Mouse (Mus musculus): ENCODE data around the gene Lta. TPM values are rescaled to one million over a fixed set of nuclear protein-coding genes. Genes with fewer than 3 reads are reported as not detected.

Lta gene
- not detected for total RNA-seq (2023)

GRCm38 (mm10) chr17:35204494-35205379 is at the start of gene Lta:
TSS of gene Lta (minus strand) at chr17:35205351.

GRCm38 (mm10) chr17:35241305-35242014 is 36.3 kb upstream of the Lta start, which contains the start of gene Ddx39b:
TSS of gene Ddx39b (plus strand) at chr17:35241746.

GRCm38 (mm10) chr17:35235614-35236389 is 30.7 kb upstream of the Lta start, which contains the start of gene Nfkbil1:
TSS of gene Nfkbil1 (minus strand) at chr17:35235792.

GRCm38 (mm10) chr17:35233114-35233980 is 28.2 kb upstream of the Lta start, which contains the start of gene Atp6v1g2:
TSS of gene Atp6v1g2 (plus strand) at chr17:35233660.

GRCm38 (mm10) chr17:35220156-35220952 is 15.2 kb upstream of the Lta start, which contains the start of gene Gm16181:
TSS of gene Gm16181 (plus strand) at chr17:35220834.

GRCm38 (mm10) chr17:35201787-35202186 is 3.4 kb downstream of the Lta start, which contains the start of gene Tnf:
TSS of gene Tnf (minus strand) at chr17:35202007.

GRCm38 (mm10) chr17:35193881-35194843 is 11.0 kb downstream of the Lta start, which contains the start of gene Ltb:
TSS of gene Ltb (plus strand) at chr17:35194439.

GRCm38 (mm10) chr17:35187959-35188610 is 17.1 kb downstream of the Lta start, which contains the start of gene Lst1:
TSS of gene Lst1 (minus strand) at chr17:35188439.

GRCm38 (mm10) chr17:35175968-35176367 is 29.2 kb downstream of the Lta start, which contains the start of gene Aif1:
TSS of gene Aif1 (minus strand) at chr17:35176068.

GRCm38 (mm10) chr17:35164568-35165450 is 40.3 kb downstream of the Lta start, which contains the start of gene Prrc2a:
TSS of gene Prrc2a (minus strand) at chr17:35164897.

Other genes with a start within 250 kb of the Lta start
- gene Hspa1b, start 246.1 kb downstream of the Lta start, total RNA-seq (2023): 100 to 1,000 TPM in 1 of 2 experiments, 10 to 100 TPM in 1; 58.3 to 134 TPM
- gene Gm20481, start 235.4 kb downstream of the Lta start, total RNA-seq (2023): not detected
- 100 to 1,000 TPM in 1 of 2 experiments, 10 to 100 TPM in 1; 86.4 to 244 TPM for gene Hspa1a, start 233.2 kb downstream of the Lta start, total RNA-seq (2023)
- under 1 TPM in 1 of 2 experiments, not detected in 1; 0.20 TPM for gene Hspa1l, start 232.6 kb downstream of the Lta start, total RNA-seq (2023)
- gene Lsm2, start 223.5 kb downstream of the Lta start, total RNA-seq (2023): 10 to 100 TPM; 41.4 to 45.7 TPM
- 10 to 100 TPM; 61.7 to 68.3 TPM for gene Vars, start 204.4 kb downstream of the Lta start, total RNA-seq (2023)
- under 1 TPM in 1 of 2 experiments, not detected in 1; 0.15 TPM for gene Vwa7, start 188.8 kb downstream of the Lta start, total RNA-seq (2023)
- gene Sapcd1, start 177.3 kb downstream of the Lta start, total RNA-seq (2023): 1 to 10 TPM; 1.3 to 2.1 TPM
- 10 to 100 TPM; 11.5 to 12.5 TPM for gene Msh5, start 158.6 kb downstream of the Lta start, total RNA-seq (2023)
- gene Clic1, start 155.4 kb downstream of the Lta start, total RNA-seq (2023): 100 to 1,000 TPM; 262 to 285 TPM
- gene Ddah2, start 146.3 kb downstream of the Lta start, total RNA-seq (2023): 1 to 10 TPM; 2.5 to 3.1 TPM
- gene Ly6g6c, start 140.0 kb downstream of the Lta start, total RNA-seq (2023): 1 to 10 TPM in 1 of 2 experiments, not detected in 1; 1.0 TPM
- gene Mpig6b, start 139.2 kb downstream of the Lta start, total RNA-seq (2023): under 1 TPM in 1 of 2 experiments, not detected in 1; 0.26 TPM
- gene Ly6g6e, start 128.4 kb downstream of the Lta start, total RNA-seq (2023): not detected
- not detected for gene Ly6g6d, start 127.3 kb downstream of the Lta start, total RNA-seq (2023)
- gene Ly6g6f, start 119.7 kb downstream of the Lta start, total RNA-seq (2023): under 1 TPM in 1 of 2 experiments, not detected in 1; 0.35 TPM
- 10 to 100 TPM; 50.2 to 58.4 TPM for gene Abhd16a, start 116.1 kb downstream of the Lta start, total RNA-seq (2023)
- gene Ly6g5c, start 97.1 kb downstream of the Lta start, total RNA-seq (2023): not detected
- gene Ly6g5b, start 89.9 kb downstream of the Lta start, total RNA-seq (2023): 10 to 100 TPM; 13.5 to 16.4 TPM
- 10 to 100 TPM; 20.2 to 26.5 TPM for gene Gpank1, start 83.9 kb downstream of the Lta start, total RNA-seq (2023)
- gene Csnk2b, start 83.3 kb downstream of the Lta start, total RNA-seq (2023): 100 to 1,000 TPM; 172 TPM
- gene D17H6S53E, start 79.0 kb downstream of the Lta start, total RNA-seq (2023): 10 to 100 TPM; 16.4 to 24.3 TPM
- under 1 TPM in 1 of 2 experiments, not detected in 1; 0.42 TPM for gene Apom, start 73.3 kb downstream of the Lta start, total RNA-seq (2023)
- gene Bag6, start 70.2 kb downstream of the Lta start, total RNA-seq (2023): 100 to 1,000 TPM; 222 to 226 TPM
- gene Prrc2a, start 40.5 kb downstream of the Lta start, total RNA-seq (2023): 100 to 1,000 TPM; 180 to 195 TPM
- gene Aif1, start 29.3 kb downstream of the Lta start, total RNA-seq (2023): 10 to 100 TPM; 18.0 to 18.3 TPM
- 100 to 1,000 TPM; 564 to 656 TPM for gene Lst1, start 16.9 kb downstream of the Lta start, total RNA-seq (2023)
- 10 to 100 TPM; 84.2 to 91.5 TPM for gene Ltb, start 10.9 kb downstream of the Lta start, total RNA-seq (2023)
- 10 to 100 TPM; 71.0 to 84.1 TPM for gene Tnf, start 3.3 kb downstream of the Lta start, total RNA-seq (2023)
- gene Gm16181, start 15.5 kb upstream of the Lta start, total RNA-seq (2023): not detected
- 1 to 10 TPM; 2.2 to 4.8 TPM for gene Atp6v1g2, start 28.3 kb upstream of the Lta start, total RNA-seq (2023)
- gene Nfkbil1, start 30.4 kb upstream of the Lta start, total RNA-seq (2023): 10 to 100 TPM; 18.6 to 19.5 TPM
- 100 to 1,000 TPM; 208 to 239 TPM for gene Ddx39b, start 36.4 kb upstream of the Lta start, total RNA-seq (2023)
- 1,000 to 10,000 TPM; 1,522 to 1,549 TPM for gene H2-D1, start 57.4 kb upstream of the Lta start, total RNA-seq (2023)
- gene H2-Q1, start 115.1 kb upstream of the Lta start, total RNA-seq (2023): 1 to 10 TPM; 6.7 to 6.9 TPM
- 1 to 10 TPM; 5.5 to 6.4 TPM for gene H2-Q2, start 136.9 kb upstream of the Lta start, total RNA-seq (2023)
- 10 to 100 TPM; 73.7 to 78.8 TPM for gene H2-Q4, start 174.3 kb upstream of the Lta start, total RNA-seq (2023)
- gene H2-Q6, start 219.5 kb upstream of the Lta start, total RNA-seq (2023): 10 to 100 TPM; 16.6 to 19.4 TPM
- gene H2-Q7, start 233.8 kb upstream of the Lta start, total RNA-seq (2023): 10 to 100 TPM; 15.6 to 18.5 TPM